Mouse (Mus musculus) CH12.LX (cell line): ENCODE results near the gene 1700028J19Rik. TPM values are rescaled to one million over a fixed set of nuclear protein-coding genes. Genes with fewer than 3 reads are reported as not detected.

Source experiments
- DNase-seq: peaks from one replicate; pipeline ENCODE4 v3.0.0-alpha.2; 2013; ENCODE audit errors: extremely low read depth
- H3K27ac ChIP-seq: 2 replicates; pipeline ENCODE4 v1.5.1; 2012; ENCODE audit warnings: low read depth, mild to moderate bottlenecking, control low read depth, moderate library complexity; ENCODE audit not compliant: insufficient read depth
- H3K27me3 ChIP-seq: replicated peaks from 2 replicates; pipeline ENCODE3; 2012; ENCODE audit warnings: inconsistent platforms
- H3K36me3 ChIP-seq, 2 experiments: replicated peaks in 1 of 2; 2 replicates each; pipeline versions ENCODE3 to v1.6.1; 2012; ENCODE audit warnings: inconsistent platforms in 1 of 2, low read length in 1 of 2, mild to moderate bottlenecking in 1 of 2, mixed read lengths in 1 of 2, moderate library complexity in 1 of 2; ENCODE audit not compliant: control insufficient read depth in 1 of 2, insufficient read depth in 1 of 2
- H3K4me1 ChIP-seq, 2 experiments: 2 replicates each; pipeline ENCODE4 v1.6.1; 2012; ENCODE audit warnings: inconsistent platforms in 1 of 2, moderate library complexity in 1 of 2; ENCODE audit not compliant: insufficient read depth in 2 of 2, control insufficient read depth in 1 of 2
- H3K4me2 ChIP-seq: 2 replicates; pipeline ENCODE4 v1.6.1; 2012; ENCODE audit warnings: low read depth, mild to moderate bottlenecking, control low read depth; ENCODE audit not compliant: poor library complexity, insufficient read depth, severe bottlenecking
- H3K4me3 ChIP-seq, 3 experiments: fragments of 150-350 bp in 1 of 3; sonication (generic) in 1 of 3; replicated peaks in 1 of 3; 2 replicates each; pipeline versions ENCODE3 to v1.5.1; 2011 to 2012; ENCODE audit warnings: low read depth in 2 of 3, low read length in 2 of 3, mild to moderate bottlenecking in 2 of 3, moderate library complexity in 2 of 3, control low read depth in 1 of 3, improper control_type of control experiment in 1 of 3, inconsistent platforms in 1 of 3, mixed read lengths in 1 of 3; ENCODE audit not compliant: poor library complexity in 1 of 3
- H3K79me2 ChIP-seq: replicated peaks from 2 replicates; pipeline ENCODE4 v1.6.1; 2012; ENCODE audit warnings: mild to moderate bottlenecking, moderate library complexity; ENCODE audit not compliant: control insufficient read depth, poor library complexity, insufficient read depth, severe bottlenecking; ENCODE audit errors: extremely low read depth
- H3K9ac ChIP-seq: 2 replicates; pipeline ENCODE4 v1.6.1; 2012; ENCODE audit warnings: low read depth, mild to moderate bottlenecking, control low read depth, moderate library complexity; ENCODE audit not compliant: insufficient read depth
- H3K9me3 ChIP-seq: replicated peaks from 2 replicates; pipeline ENCODE3; 2012; ENCODE audit warnings: low read length, inconsistent platforms, mixed read lengths
- BHLHE40 ChIP-seq: IDR thresholded peaks from 2 replicates; pipeline ENCODE4 v1.6.1; 2011; ENCODE audit warnings: mild to moderate bottlenecking, low read depth, low read length, improper control_type of control experiment
- CHD2 ChIP-seq: IDR thresholded peaks from 2 replicates; pipeline ENCODE4 v1.6.1; 2011; ENCODE audit warnings: low read length, improper control_type of control experiment
- ELF1 ChIP-seq: IDR thresholded peaks from 2 replicates; pipeline ENCODE4 v1.6.1; 2014; ENCODE audit warnings: low read depth, mild to moderate bottlenecking, inconsistent platforms, low read length, improper control_type of control experiment
- EP300 ChIP-seq: IDR thresholded peaks from 2 replicates; pipeline ENCODE4 v1.6.1; 2011; ENCODE audit warnings: low read length, improper control_type of control experiment
- ETS1 ChIP-seq: conservative IDR thresholded peaks from 2 replicates; pipeline ENCODE4 v1.6.1; 2012; ENCODE audit warnings: low read depth, mild to moderate bottlenecking, inconsistent platforms, low read length, improper control_type of control experiment, moderate library complexity
- HCFC1 ChIP-seq: IDR thresholded peaks from 2 replicates; pipeline ENCODE4 v1.6.1; 2012; ENCODE audit warnings: low read depth, mild to moderate bottlenecking, inconsistent platforms, low read length, improper control_type of control experiment
- IRF4 ChIP-seq: IDR thresholded peaks from 2 replicates; pipeline ENCODE4 v1.6.1; 2014; ENCODE audit warnings: low read depth, mild to moderate bottlenecking, inconsistent platforms, low read length, improper control_type of control experiment
- KAT2A ChIP-seq: IDR thresholded peaks from 2 replicates; pipeline ENCODE4 v1.6.1; 2012; ENCODE audit warnings: low read length, improper control_type of control experiment, inconsistent platforms; ENCODE audit not compliant: insufficient replicate concordance
- PAX5 ChIP-seq: IDR thresholded peaks from 2 replicates; pipeline ENCODE4 v1.6.1; 2012; ENCODE audit warnings: low read length, inconsistent platforms, mixed read lengths
- POLR2A ChIP-seq: IDR thresholded peaks from 2 replicates; pipeline ENCODE4 v1.6.1; 2011; ENCODE audit warnings: low read depth, mild to moderate bottlenecking, improper control_type of control experiment, low read length
- RCOR1 ChIP-seq: conservative IDR thresholded peaks from 2 replicates; pipeline ENCODE4 v1.6.1; 2012; ENCODE audit warnings: low read depth, mild to moderate bottlenecking, inconsistent platforms, low read length, improper control_type of control experiment
- TCF12 ChIP-seq: IDR thresholded peaks from 2 replicates; pipeline ENCODE4 v1.6.1; 2014; ENCODE audit warnings: low read depth, mild to moderate bottlenecking, inconsistent platforms, low read length, improper control_type of control experiment
- ZMIZ1 ChIP-seq: IDR thresholded peaks from 2 replicates; pipeline ENCODE4 v1.6.1; 2012; ENCODE audit warnings: low read depth, mild to moderate bottlenecking, inconsistent platforms, low read length, improper control_type of control experiment
- dilution Hi-C: fragments of 300-500 bp; cut with MboI; formaldehyde crosslinking; loops from 2 replicates; pipeline ENCODE4 v1.14.3; 2020; ENCODE audit warnings: low sequenced_read_pairs; ENCODE audit not compliant: extremely low pct_unique_long_range_greater_than_20kb, extremely low pct_ligation_motif_present
- in situ Hi-C: fragments of 300-500 bp; cut with MboI; formaldehyde crosslinking; loops from 3 replicates; pipeline ENCODE4 v1.14.3; 2019; ENCODE audit warnings: low sequenced_read_pairs, low pct_ligation_motif_present, low pct_unique_long_range_greater_than_20kb, mixed read lengths
- polyA plus RNA-seq: library from polyadenylated mRNA; unstranded; fragments of >175 nt; gene quantifications from 2 replicates; pipeline ENCODE4 v1.2.1, GENCODE M21; 2012; ENCODE audit warnings: low read depth; ENCODE audit not compliant: insufficient read length
- total RNA-seq, 2 experiments: library from RNA; depleted of rRNA; stranded (reverse); fragments of 300-350 nt in 1 of 2; fragments of >200 nt in 1 of 2; gene quantifications; 2 replicates each; pipeline ENCODE4 v1.2.3; 2012 to 2014

1700028J19Rik gene
- total and polyA plus RNA-seq, 3 experiments: 0.25 to 0.86 (median 0.44) TPM

GRCm38 (mm10) chr7:44257278-44257677 lies 10.8 kb upstream of the 1700028J19Rik start, which contains the start of gene Acp4:
Gene Acp4, minus strand, starts transcription at chr7:44257378.
- DNase-seq: no peak
- dilution Hi-C loops: no loop called here

GRCm38 (mm10) chr7:44254930-44255329 lies 8.4 kb upstream of the 1700028J19Rik start:
- no peak overlapping the region for H3K9ac ChIP-seq
- H3K36me3 ChIP-seq: peaks cover 23 to 34% of the 10 kb centered on the region in 2 experiments
- H3K9me3 ChIP-seq: no peaks in the 10 kb centered on the region
- DNase-seq: peak; percentile 34
- H3K4me2 ChIP-seq: 0 out of 2 replicates have a peak overlapping the region, but pooled peaks have one; percentile 22
- no peak overlapping the region for H3K4me3 ChIP-seq
- TF ChIP-seq ZMIZ1 (peak; percentile 80), PAX5 (no peak), CHD2 (0 out of 2 replicates have a peak, but pooled peaks have one; percentile 40), TCF12 (0 out of 2 replicates have a peak, but pooled peaks have one; percentile 41), KAT2A (no peak), RCOR1 (no peak), ETS1 (0 out of 2 replicates have a peak, but pooled peaks have one; percentile 18), HCFC1 (no peak), POLR2A (no peak), IRF4 (peak; percentile 48), EP300 (0 out of 2 replicates have a peak, but pooled peaks have one; percentile 45), ELF1 (0 out of 2 replicates have a peak, but pooled peaks have one; percentile 18)
- peaks cover 12 to 48% of the 10 kb centered on the region in 2 experiments for H3K4me1 ChIP-seq
- in situ Hi-C loops (no loop called here), dilution Hi-C loops (no loop called here)
- H3K27ac ChIP-seq: no peak overlapping the region
- peaks cover 1% of the 10 kb centered on the region for H3K27me3 ChIP-seq
- H3K79me2 ChIP-seq: no peaks in the 10 kb centered on the region

More at GRCm38 (mm10) chr7:44257278-44257677, 10.8 kb upstream of the 1700028J19Rik start, which contains the start of gene Acp4:
- TF ChIP-seq BHLHE40 (no peak), POLR2A (no peak)
- no peak within 1 kb of the TSS for H3K9ac ChIP-seq
- no peak within 1 kb of the TSS for H3K27ac ChIP-seq
- no peak within 1 kb of the TSS for H3K4me3 ChIP-seq
- in situ Hi-C loops: no loop called here
- no peaks in the 10 kb centered on the region for H3K9me3 ChIP-seq
- peaks cover 7% of the 10 kb centered on the region for H3K27me3 ChIP-seq
- H3K4me1 ChIP-seq: peaks cover 12 to 35% of the 10 kb centered on the region in 2 experiments
- no peak within 1 kb of the TSS for H3K4me2 ChIP-seq
- peaks cover 7 to 18% of the 10 kb centered on the region in 2 experiments for H3K36me3 ChIP-seq
- no peaks in the 10 kb centered on the region for H3K79me2 ChIP-seq
